Mouse (Mus musculus) frontal cortex, postnatal 36 days (tissue): ENCODE measurements around the gene Retreg3.
A peak's percentile ranks its signal among the peaks of the same experiment; 100 is the strongest.

Source experiments
- DNase-seq, 2 experiments: peaks; one replicate each; pipeline ENCODE4 v3.0.0; 2022; ENCODE audit warnings: low spot score in 2 of 2

The Retreg3 gene

DNA sequence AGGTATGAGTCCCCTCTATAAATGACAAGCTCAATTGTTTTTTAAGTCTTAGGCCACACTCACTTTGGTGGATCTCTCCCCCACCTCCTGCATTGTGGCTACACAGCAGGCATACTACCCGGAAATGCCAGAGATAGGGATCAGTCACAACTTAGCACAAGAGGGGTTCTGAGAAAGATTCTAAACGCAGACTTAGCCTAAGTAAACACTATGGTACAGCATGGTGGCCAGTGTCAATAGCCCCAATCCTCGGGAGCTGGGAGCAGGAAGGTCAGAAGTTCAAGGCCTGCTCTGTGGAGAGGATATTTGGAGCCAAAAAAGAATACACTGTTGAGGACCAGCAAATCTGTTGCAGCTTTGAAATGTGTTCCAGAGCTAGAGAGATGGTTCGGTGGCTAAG is 1.6 kb downstream of the Retreg3 start:
- no peak for DNase-seq

- no peak for DNase-seq
These were observed 4.1 kb downstream of the Retreg3 start for GRCm38 (mm10) chr11:101115564-101115963.

DNA sequence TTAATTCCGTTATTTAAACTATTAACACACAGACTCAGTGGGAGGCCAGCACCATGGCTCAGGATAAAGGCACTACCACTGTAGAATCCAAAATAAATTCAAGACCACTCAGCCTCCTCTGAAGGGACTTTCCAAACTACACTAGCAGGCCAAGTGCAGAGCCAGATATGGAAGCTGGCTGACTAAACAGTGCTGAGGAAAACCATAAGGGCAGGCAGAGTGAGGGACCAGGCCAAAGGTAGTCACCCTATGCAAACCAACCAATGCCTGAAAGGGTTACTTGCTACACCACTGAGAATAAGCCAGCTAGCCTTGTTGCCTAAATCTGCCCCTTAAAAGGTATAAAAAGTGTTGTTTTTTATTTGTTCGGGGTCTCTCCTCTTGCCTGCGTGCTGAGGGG is 7.5 kb downstream of the Retreg3 start:
- no peak for DNase-seq

DNA sequence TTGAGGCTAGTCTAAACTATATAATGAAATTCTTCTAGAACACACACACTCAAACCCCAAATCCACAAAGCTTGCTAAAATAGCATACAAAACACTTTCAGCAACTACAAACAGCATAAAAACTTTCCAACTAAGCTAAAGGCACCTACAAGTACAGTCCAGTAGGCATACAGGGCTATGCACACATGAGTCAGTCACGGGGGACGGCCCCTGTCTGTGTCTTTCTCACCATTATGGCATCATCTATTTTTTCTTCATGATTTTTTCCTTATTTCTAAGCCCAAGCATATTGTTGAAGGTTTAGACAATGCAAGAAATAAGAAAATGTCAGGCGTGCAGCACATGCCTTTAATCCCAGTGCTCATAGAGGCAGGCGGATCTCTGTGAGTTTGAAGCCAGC is 8.5 kb downstream of the Retreg3 start:
- no peak for DNase-seq

GRCm38 (mm10) chr11:101110708-101111107 is 9.0 kb downstream of the Retreg3 start:
- DNase-seq: no peak

DNA sequence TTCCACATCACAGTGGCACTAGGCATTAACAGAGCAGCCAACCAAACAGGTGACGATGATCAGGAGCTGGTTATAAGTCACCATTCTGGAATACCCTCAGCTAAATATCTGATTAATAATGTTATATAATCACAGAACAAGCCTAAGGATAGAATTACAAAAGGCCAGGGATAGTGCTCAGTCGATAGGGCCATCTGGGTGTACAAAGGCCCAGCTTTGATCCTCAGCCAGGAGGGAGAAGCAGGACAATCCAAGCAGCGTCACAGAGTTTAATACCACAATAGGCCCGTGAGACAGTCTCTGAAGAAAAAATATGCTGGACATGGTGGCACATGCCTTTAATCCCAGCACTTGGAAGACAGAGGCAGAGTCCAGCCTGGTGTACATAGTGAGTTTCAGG is 10.3 kb downstream of the Retreg3 start:
- no peak for DNase-seq

DNA sequence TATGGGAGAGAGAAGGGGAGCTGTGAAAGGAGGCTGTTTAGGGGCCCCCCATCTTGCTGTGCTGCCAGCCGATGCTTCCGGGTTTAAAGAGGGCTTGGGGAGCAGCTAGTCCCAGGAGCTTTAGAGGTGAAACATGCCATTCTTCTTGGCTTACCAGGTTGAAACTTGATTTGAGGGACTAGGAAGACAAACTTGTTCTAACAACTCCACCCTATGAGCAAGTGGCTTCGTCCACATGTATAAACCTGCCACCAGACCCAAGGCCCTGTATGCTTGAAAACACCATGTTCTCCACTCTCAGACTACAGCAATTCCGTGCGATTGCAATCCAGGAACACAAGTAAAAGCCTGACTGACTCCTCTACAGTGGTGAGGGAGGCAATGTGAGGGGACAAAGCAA is 16.7 kb downstream of the Retreg3 start:
- no peak for DNase-seq

DNA sequence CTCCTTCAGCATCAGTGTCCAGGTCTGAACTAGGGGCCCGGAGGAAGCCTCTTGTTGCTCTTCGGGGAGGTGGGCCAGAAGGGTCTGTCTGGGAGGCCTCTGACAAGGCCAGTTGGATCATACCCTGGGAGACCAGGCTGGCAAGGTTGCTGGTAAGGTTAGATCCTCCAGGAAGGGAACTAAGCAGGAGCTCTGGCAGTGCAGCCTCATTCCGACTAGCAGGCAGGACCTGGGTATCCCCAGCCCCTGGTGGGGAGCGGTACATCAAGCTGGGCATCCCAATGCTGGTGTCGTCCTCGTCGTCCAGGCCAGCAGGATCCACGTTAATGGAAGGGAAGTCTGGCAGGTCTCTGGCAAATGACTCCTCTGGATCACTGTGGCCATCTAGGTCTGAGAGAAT is 21.5 kb downstream of the Retreg3 start:
- no peak for DNase-seq

- DNase-seq: peak; percentile 92 to 94
These were observed 24.2 kb downstream of the Retreg3 start, which contains the start of gene Psmc3ip for GRCm38 (mm10) chr11:101095314-101096024. Gene Psmc3ip (minus strand): TSS chr11:101095436.

GRCm38 (mm10) chr11:101094930-101095313 is 24.8 kb downstream of the Retreg3 start:
- DNase-seq: peak; percentile 22 to 34

DNA sequence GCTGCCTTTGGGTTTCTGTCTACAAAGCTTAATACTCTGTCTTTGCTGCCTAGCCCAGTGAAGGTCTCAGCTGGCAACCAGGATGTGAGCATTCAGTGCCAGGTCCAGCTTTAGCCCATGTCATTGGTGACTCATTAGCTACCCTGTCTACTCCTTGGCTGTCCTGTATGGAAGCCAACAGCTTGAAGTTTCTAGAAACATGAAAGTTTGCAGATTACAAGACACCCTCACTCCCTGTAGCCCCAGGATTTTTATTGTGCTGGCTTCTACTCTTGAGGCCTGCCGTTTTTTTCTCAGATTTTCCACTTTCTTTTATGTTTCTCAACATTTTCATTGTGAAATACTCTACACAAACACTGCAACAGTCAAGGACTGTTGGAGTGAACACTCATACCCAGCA is 29.8 kb downstream of the Retreg3 start:
- DNase-seq: no peak

DNA sequence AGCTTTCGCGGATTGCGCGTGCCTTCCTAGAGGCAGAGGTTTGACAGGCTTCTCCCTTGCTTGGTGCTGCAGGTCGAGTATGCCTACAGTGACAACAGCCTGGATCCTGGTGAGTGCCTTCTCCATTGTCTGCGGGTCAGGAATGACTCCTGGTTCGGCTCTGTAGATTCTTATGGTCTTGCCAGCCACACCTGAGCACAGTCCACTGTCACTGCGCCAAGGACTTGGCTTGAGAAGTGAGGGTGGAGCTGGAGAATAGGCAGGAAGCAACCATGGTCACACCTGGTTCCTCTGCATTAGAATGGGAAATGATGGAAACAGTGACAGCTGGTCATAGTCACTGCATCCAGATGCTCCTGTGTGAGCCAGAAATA is 32.0 kb downstream of the Retreg3 start:
- DNase-seq: no peak

DNA sequence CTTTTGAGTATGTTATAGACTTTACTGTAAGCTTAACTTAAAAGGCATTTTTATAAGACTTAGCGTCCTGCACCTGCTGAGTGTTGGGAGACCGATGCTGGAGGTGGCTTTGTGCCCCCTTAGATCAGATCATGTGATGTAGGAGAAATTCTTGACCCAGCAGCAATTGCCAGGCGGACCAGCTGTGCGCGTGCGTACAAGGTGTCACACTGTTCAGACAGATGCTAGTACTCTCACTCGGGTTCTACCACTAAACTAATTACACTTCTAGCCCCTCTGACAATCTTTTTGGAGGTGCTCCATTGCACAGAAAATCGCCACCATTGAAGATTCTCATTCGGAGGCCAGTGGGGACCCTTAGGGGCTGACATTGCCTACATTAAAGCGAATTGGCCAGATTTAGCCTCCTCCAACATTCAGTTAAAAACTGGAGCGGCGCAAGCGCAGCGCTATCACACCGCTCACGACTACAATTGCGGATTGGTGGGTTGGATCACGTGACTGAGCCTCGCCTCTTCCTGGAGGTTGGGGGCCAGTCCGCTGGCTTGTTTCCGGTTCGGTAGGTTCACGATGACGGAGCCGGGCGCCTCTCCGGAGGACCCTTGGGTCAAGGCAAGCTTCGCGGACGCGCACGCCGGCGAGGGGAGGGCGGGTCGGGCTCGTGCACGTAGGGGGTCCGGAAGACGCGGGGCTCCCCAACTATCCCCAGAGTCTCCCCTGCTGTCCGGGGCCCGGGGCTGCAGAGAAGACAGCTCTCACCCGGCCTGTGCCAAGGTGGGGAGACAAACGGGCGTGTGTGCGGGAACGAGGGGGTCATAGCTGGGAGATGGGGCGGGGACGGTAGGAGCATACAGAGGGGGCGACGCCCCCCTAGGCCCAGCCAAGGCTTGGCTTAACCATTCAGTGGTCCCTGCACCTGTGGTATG is 32.7 kb downstream of the Retreg3 start, which contains the start of gene Mlx:
Gene Mlx (plus strand): TSS at position 522 of the 926 bp plus-strand sequence.
- DNase-seq: peak; percentile 91 to 95

GRCm38 (mm10) chr11:101086323-101086674 is 33.4 kb downstream of the Retreg3 start:
- DNase-seq: no peak

GRCm38 (mm10) chr11:101085617-101086322 is 33.9 kb downstream of the Retreg3 start:
- DNase-seq: no peak

DNA sequence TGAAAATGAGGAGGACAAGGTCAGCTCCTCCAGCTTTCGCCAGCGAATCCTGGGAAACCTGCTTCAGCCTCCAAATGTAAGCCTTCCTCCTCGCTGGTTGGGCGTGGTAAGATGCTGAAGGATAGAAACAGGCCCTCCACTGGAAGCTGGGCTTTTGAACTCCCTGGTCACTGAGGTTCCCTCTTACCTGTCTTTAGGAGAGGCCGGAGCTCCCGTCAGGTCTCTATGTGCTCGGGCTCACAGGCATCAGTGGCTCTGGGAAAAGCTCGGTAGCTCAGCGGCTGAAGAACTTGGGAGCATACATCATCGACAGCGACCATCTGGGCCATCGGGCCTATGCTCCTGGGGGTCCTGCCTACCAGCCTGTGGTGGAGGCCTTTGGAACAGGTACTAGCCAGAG is 34.9 kb downstream of the Retreg3 start:
- no peak for DNase-seq

DNA sequence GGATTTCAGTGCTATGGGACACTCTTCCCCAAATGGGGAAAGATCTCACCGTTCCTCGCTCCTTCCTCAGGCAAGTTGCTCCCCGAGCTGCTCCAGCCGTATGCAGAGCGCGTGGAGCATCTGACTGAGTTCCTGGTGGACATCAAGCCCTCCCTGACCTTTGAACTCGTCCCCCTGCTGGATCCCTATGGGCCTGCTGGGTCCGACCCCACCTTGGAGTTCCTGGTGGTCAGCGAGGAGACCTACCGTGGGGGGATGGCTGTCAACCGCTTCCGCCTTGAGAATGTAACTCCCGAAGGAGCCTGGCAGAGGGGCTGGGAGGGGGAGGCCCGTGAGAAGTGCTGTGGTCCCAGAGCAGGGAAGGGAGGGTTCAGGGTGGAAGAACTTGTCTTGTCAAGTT is 35.4 kb downstream of the Retreg3 start:
- DNase-seq: no peak

- DNase-seq: no peak
These were observed 36.5 kb downstream of the Retreg3 start for GRCm38 (mm10) chr11:101083083-101083697.

GRCm38 (mm10) chr11:101082208-101083082 is 37.2 kb downstream of the Retreg3 start, which contains the start of gene Coasy:
Gene Coasy (plus strand): TSS chr11:101082565.
- peak; percentile 88 to 92 for DNase-seq

- DNase-seq: no peak
These were observed 38.0 kb downstream of the Retreg3 start for GRCm38 (mm10) chr11:101081659-101082058.

DNA sequence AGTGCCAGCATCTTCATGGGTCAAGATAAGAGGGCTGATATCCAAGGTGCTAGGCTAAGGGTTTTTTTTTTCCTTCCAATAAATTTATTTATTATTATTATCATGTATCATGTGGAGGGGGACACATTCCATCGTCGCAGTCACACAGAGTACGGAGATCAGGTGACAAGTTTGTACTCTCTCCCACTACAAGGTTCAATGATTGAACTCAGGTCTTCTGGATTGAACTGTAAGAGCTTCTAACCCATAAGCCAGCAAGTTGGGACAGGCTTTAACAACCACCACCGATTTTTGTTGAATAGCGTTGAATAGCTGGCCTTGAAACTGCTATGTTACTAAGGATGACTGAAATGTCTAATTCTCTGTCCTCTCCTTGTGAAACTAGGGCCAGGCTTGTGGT is 39.3 kb downstream of the Retreg3 start:
- no peak for DNase-seq
